Mouse (Mus musculus): ENCODE results near the gene Taar7d.
"Not testable (repeated sequence)": the region's sequence is repeated elsewhere in the genome, so short reads cannot be mapped to it uniquely, and the experiment has no call there.

The Taar7d gene

GRCm38 (mm10) chr10:24026922-24027321, at the start of gene Taar7d:
Gene Taar7d, plus strand, starts transcription at chr10:24027222.
- DNase-seq (ENCODE audit: low read depth, low spot score) = no peak

GRCm38 (mm10) chr10:23977958-23978357, 49.1 kb upstream of the Taar7d start:
- no peak for DNase-seq (ENCODE audit: low read depth, low spot score)

- peak; percentile 90 for DNase-seq (ENCODE audit: low read depth, low spot score)
Measured at GRCm38 (mm10) chr10:23978901-23979705, 47.9 kb upstream of the Taar7d start.

- DNase-seq (ENCODE audit: low read depth, low spot score) = no peak
Measured at GRCm38 (mm10) chr10:23985546-23985945, 41.5 kb upstream of the Taar7d start, which contains the start of gene Taar6. Gene Taar6, minus strand, starts transcription at chr10:23985646.

GRCm38 (mm10) chr10:23986419-23986818, 40.6 kb upstream of the Taar7d start:
- DNase-seq (ENCODE audit: low read depth, low spot score) = no peak

- DNase-seq (ENCODE audit: low read depth, low spot score) = no peak
Measured at GRCm38 (mm10) chr10:23993381-23993780, 33.6 kb upstream of the Taar7d start, which contains the start of gene Taar7a. Gene Taar7a, minus strand, starts transcription at chr10:23993481.

- DNase-seq (ENCODE audit: low read depth, low spot score) = no peak
Measured at GRCm38 (mm10) chr10:23999639-24000038, 27.4 kb upstream of the Taar7d start, which contains the start of gene Taar7b. Gene Taar7b, plus strand, starts transcription at chr10:23999939.

GRCm38 (mm10) chr10:24006442-24006841, 20.6 kb upstream of the Taar7d start:
- DNase-seq (ENCODE audit: low read depth, low spot score) = no peak

GRCm38 (mm10) chr10:24007034-24007433, 20.0 kb upstream of the Taar7d start:
- DNase-seq (ENCODE audit: low read depth, low spot score) = no peak

GRCm38 (mm10) chr10:24008143-24008542, 18.9 kb upstream of the Taar7d start:
- no peak for DNase-seq (ENCODE audit: low read depth, low spot score)

- DNase-seq (ENCODE audit: low read depth, low spot score) = no peak
Measured at GRCm38 (mm10) chr10:24031347-24031746, 4.3 kb downstream of the Taar7d start.

- DNase-seq (ENCODE audit: low read depth, low spot score) = no peak
Measured at GRCm38 (mm10) chr10:24037314-24037713, 10.3 kb downstream of the Taar7d start, which contains the start of gene Taar7e. Gene Taar7e, plus strand, starts transcription at chr10:24037614.

- DNase-seq (ENCODE audit: low read depth, low spot score) = no peak
Measured at GRCm38 (mm10) chr10:24040120-24040869, 13.3 kb downstream of the Taar7d start.

GRCm38 (mm10) chr10:24049210-24049609, 22.2 kb downstream of the Taar7d start, which contains the start of gene Taar7f:
Gene Taar7f, plus strand, starts transcription at chr10:24049510.
- DNase-seq (ENCODE audit: low read depth, low spot score) = no peak

- DNase-seq (ENCODE audit: low read depth, low spot score) = no peak
Measured at GRCm38 (mm10) chr10:24052039-24052438, 25.0 kb downstream of the Taar7d start.

GRCm38 (mm10) chr10:24058986-24059385, 32.0 kb downstream of the Taar7d start:
- DNase-seq (ENCODE audit: low read depth, low spot score) = no peak

- DNase-seq (ENCODE audit: low read depth, low spot score) = not testable (repeated sequence)
Measured at GRCm38 (mm10) chr10:24074751-24075150, 47.7 kb downstream of the Taar7d start.

GRCm38 (mm10) chr10:24076200-24076599, 49.2 kb downstream of the Taar7d start, which contains the start of gene Taar8a:
Gene Taar8a, plus strand, starts transcription at chr10:24076500.
- not testable (repeated sequence) for DNase-seq (ENCODE audit: low read depth, low spot score)
